Mouse (Mus musculus): ENCODE measurements at regions not wholly inside any gene's neighbourhood (a gene's known extent, or its start where the extent isn't known, plus 50 kb on each side); places are given as distances from the start of the nearest gene placed in this dataset.

GRCm38 (mm10) chrX:147608660-147609059, 54.8 kb upstream of the Lrch2 start:
- TF ChIP-seq CTCF (conservative IDR thresholded peaks at IDR 0.05 in 1 of 2, IDR thresholded peaks at IDR 0.05 in 1 of 2; ENCODE audit: low read depth in 2 of 2, low read length in 2 of 2) (peak in 1 of 2 experiments; percentile 22; a peak in 2 of 4 replicates), IRF4 (IDR thresholded peaks at IDR 0.05; ENCODE audit: low read depth, low read length) (no peak), KAT2A (IDR thresholded peaks at IDR 0.05; ENCODE audit: insufficient replicate concordance, low read length) (no peak), GABPA (IDR thresholded peaks at IDR 0.05; ENCODE audit: insufficient replicate concordance, low read depth, low read length) (no peak), PAX5 (IDR thresholded peaks at IDR 0.05; ENCODE audit: low read length) (no peak), POLR2A (IDR thresholded peaks at IDR 0.05; ENCODE audit: low read depth, low read length) (no peak), NRF1 (IDR thresholded peaks at IDR 0.05; ENCODE audit: low read depth, low read length) (no peak), MEF2A (IDR thresholded peaks at IDR 0.05; ENCODE audit: borderline replicate concordance, low read depth, low read length) (no peak), TBP (conservative IDR thresholded peaks at IDR 0.05; ENCODE audit: low read depth, low read length) (no peak), MXI1 (IDR thresholded peaks at IDR 0.05; ENCODE audit: low read depth, low read length) (no peak), RAD21 (IDR thresholded peaks at IDR 0.05; ENCODE audit: low read depth, low read length) (no peak; the same call in none of the 2 replicates), MAX (IDR thresholded peaks at IDR 0.05; ENCODE audit: low read length) (no peak), CHD2 (IDR thresholded peaks at IDR 0.05; ENCODE audit: low read length) (no peak), ETS1 (conservative IDR thresholded peaks at IDR 0.05; ENCODE audit: low read depth, low read length) (no peak)

Measured in CH12.LX (cell line).